Mouse (Mus musculus): ENCODE measurements around the gene Herpud2.

DNA sequence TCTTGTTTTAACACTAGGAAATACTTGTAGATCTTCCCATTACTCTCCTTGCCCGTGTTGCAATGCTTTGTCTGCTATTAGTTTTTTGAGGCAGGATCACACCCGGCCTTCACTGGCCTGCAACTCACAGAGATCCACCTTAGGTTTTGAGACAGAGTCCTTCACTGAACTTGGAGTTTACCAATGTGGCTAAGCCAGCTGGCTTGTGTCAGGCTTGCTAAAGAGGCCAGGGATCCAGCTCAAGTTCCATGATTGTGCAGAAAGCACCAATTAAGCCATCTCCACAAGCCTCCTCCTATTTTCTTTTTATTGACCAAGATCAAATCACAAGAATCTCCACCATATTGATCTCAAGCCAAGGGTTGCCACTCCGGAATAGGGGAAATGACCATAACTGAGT lies 26.4 kb upstream of the Herpud2 start:
- TF ChIP-seq CTCF (IDR thresholded peaks at IDR 0.05; ENCODE audit: borderline replicate concordance, control insufficient read depth, extremely low read depth, insufficient read depth, low read length, poor library complexity) (no peak), POLR2A (IDR thresholded peaks at IDR 0.05; ENCODE audit: control insufficient read depth, extremely low read depth, insufficient read depth, low read length, poor library complexity) (no peak)
